Mouse (Mus musculus) gastrocnemius, postnatal 14 days (tissue): ENCODE measurements around the gene Ccdc65. TPM values are rescaled to one million over a fixed set of nuclear protein-coding genes. Genes with fewer than 3 reads are reported as not detected.

Source experiments
- DNase-seq: peaks from one replicate; pipeline ENCODE4 v3.0.0; 2021; ENCODE audit warnings: mixed read lengths
- intact Hi-C: fragments of 180-260 bp; cut with DNase I; formaldehyde crosslinking; loops from one replicate; pipeline ENCODE4 v1.15.1; 2025; ENCODE audit warnings: low total_unique reads
- total RNA-seq, 2 experiments: library from RNA; stranded (reverse); gene quantifications; 2 replicates each; pipeline ENCODE4 v1.2.3; 2021

The Ccdc65 gene
- total RNA-seq, 2 experiments from 2014 or later: not detected

DNA sequence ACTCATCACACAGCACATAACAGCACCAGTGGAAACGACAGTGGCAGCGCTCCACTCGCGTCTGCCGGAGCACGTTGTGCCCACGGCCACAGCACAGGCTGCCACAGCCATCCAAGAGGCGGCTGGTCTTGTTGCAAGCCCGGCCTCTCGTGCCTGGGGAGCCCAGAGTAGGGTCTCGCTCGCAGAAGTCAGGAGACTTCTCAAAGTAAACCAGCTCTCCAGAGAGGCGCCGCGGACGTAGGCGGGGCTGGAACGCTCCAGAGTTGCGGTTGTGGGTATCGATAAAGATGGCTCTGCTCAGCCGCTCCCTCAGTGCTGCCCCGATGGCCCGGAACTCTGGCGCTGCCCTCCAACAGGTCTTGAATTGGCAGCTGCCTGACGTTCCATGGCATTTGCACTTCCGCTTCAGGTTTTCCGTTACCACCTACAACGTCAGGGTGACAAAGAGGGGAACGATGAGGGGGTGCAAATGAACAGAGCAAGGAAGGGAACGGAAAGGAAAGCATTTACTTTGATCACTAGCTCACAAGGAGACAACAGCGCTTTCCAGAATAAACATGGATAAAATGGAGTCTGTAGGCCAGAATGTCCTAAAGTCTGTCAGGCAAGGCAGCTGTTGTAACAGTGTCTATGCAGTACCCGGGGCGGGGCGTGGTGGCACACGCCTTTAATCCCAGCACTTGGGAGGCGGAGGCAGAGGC lies 64.7 kb downstream of the Ccdc65 start:
- no peak for DNase-seq
- intact Hi-C loops: no loop called here

Other genes starting within 250 kb of the Ccdc65 start
- not detected for gene OR5BS1P, start 238.3 kb upstream of the Ccdc65 start, total RNA-seq
- gene Lalba, start 225.5 kb upstream of the Ccdc65 start, total RNA-seq: not detected
- gene Olfr279, start 215.8 kb upstream of the Ccdc65 start, total RNA-seq: not detected
- 10 to 100 TPM; 52.5 to 56.9 TPM for gene Kansl2, start 173.9 kb upstream of the Ccdc65 start, total RNA-seq
- 10 to 100 TPM; 20.4 to 20.6 TPM for gene Ccnt1, start 137.3 kb upstream of the Ccdc65 start, total RNA-seq
- under 1 TPM in 1 of 2 experiments, not detected in 1; 0.44 TPM for gene 4930415O20Rik, start 137.2 kb upstream of the Ccdc65 start, total RNA-seq
- gene Adcy6, start 98.1 kb upstream of the Ccdc65 start, total RNA-seq: 10 to 100 TPM; 33.1 to 36.4 TPM
- gene Cacnb3, start 77.4 kb upstream of the Ccdc65 start, total RNA-seq: 1 to 10 TPM; 6.6 to 9.5 TPM
- gene Ddx23, start 45.3 kb upstream of the Ccdc65 start, total RNA-seq: 10 to 100 TPM; 45.1 to 48.1 TPM
- 1 to 10 TPM in 1 of 2 experiments, under 1 TPM in 1; 0.40 to 1.2 TPM for gene Rnd1, start 30.7 kb upstream of the Ccdc65 start, total RNA-seq
- gene Fkbp11, start 20.0 kb downstream of the Ccdc65 start, total RNA-seq: 1 to 10 TPM; 3.9 to 4.4 TPM
- gene Arf3, start 55.0 kb downstream of the Ccdc65 start, total RNA-seq: 10 to 100 TPM; 14.6 to 15.8 TPM
- 1 to 10 TPM in 1 of 2 experiments, under 1 TPM in 1; 0.78 to 1.5 TPM for gene Wnt10b, start 69.9 kb downstream of the Ccdc65 start, total RNA-seq
- under 1 TPM in 1 of 2 experiments, not detected in 1; 0.10 TPM for gene Wnt1, start 81.7 kb downstream of the Ccdc65 start, total RNA-seq
- gene Ddn, start 101.3 kb downstream of the Ccdc65 start, total RNA-seq: 1 to 10 TPM; 1.6 to 2.7 TPM
- 10 to 100 TPM; 36.6 to 42.0 TPM for gene Prkag1, start 123.3 kb downstream of the Ccdc65 start, total RNA-seq
- gene Kmt2d, start 163.0 kb downstream of the Ccdc65 start, total RNA-seq: 10 to 100 TPM; 40.2 to 40.8 TPM
- 1 to 10 TPM; 1.1 to 2.0 TPM for gene Rhebl1, start 186.3 kb downstream of the Ccdc65 start, total RNA-seq
- gene Dhh, start 190.3 kb downstream of the Ccdc65 start, total RNA-seq: 1 to 10 TPM in 1 of 2 experiments, under 1 TPM in 1; 0.97 to 4.1 TPM
- gene Lmbr1l, start 210.0 kb downstream of the Ccdc65 start, total RNA-seq: 10 to 100 TPM in 1 of 2 experiments, 1 to 10 TPM in 1; 4.4 to 11.3 TPM
- gene Tuba1b, start 226.4 kb downstream of the Ccdc65 start, total RNA-seq: 10 to 100 TPM; 64.0 to 93.6 TPM
- gene Gm49450, start 245.3 kb downstream of the Ccdc65 start, total RNA-seq: not detected
- 100 to 1,000 TPM in 1 of 2 experiments, 10 to 100 TPM in 1; 58.7 to 109 TPM for gene Tuba1a, start 245.5 kb downstream of the Ccdc65 start, total RNA-seq